Mouse (Mus musculus): Measurements from ENCODE around the gene Mcat.
"Not testable (repeated sequence)": the region's sequence is repeated elsewhere in the genome, so short reads cannot be mapped to it uniquely, and the experiment has no call there.

Mcat gene

DNA sequence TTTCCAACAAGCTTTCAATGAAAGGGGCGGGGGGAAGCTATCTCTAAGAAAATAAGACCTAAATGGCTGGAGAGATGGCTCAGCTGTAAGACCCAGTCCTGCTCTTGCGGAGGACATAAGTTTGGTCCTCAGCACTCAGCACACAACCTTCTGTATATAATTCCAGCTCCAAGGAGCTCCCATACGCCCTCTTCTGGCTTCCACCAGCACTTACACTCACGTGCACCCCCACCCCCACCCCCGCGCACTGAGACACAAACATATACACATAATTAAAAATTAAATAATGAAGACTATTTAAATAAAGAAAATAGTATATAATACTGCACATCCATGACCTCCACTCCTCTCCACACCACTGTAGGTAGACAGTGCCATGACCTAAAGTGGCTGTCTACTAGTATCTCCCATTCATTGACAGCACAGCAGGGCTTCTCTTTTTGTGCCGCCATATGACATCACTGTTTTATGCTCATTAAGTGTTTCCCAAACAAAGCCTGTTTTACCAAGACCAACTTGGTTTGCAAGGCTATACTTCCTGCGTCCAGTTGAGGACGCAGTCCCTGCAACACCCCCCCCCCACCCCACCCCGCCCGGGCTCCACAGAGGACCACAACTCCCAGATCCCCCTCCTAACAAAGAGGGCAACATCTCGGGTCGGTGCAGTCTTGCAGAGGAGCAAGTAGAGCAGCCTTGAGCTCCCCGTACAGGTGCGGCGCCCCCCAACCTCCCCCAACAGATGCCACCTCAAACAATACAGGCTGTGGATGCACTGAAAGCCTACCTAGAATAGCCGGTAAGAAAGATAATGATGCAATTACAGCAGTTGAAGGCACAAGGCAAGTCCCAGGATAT lies 53.4 kb downstream of the Mcat start:
- no peak for DNase-seq (ENCODE audit: low spot score)

DNA sequence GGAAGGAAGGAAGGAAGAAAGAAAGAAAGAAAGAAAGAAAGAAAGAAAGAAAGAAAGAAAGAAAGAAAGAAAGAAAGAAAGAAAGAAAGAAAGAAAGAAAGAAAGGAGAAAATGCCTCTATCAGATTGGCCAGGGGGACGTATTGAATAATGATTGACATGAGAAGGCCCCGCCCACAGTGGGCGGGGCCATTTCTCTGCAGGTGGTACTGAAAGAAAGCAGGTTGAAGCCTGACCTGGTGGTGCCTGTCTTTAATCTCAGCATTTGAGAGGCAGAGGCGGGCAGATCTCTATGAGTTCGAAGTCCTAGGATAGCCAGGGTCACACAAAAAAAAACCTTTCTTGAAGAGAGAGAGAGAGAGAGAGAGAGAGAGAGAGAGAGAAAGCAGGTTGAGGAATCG lies 62.1 kb downstream of the Mcat start:
- DNase-seq (ENCODE audit: low spot score): not testable (repeated sequence)

GRCm38 (mm10) chr15:83500352-83500751 lies 63.2 kb downstream of the Mcat start:
- DNase-seq (ENCODE audit: low spot score): no peak

DNA sequence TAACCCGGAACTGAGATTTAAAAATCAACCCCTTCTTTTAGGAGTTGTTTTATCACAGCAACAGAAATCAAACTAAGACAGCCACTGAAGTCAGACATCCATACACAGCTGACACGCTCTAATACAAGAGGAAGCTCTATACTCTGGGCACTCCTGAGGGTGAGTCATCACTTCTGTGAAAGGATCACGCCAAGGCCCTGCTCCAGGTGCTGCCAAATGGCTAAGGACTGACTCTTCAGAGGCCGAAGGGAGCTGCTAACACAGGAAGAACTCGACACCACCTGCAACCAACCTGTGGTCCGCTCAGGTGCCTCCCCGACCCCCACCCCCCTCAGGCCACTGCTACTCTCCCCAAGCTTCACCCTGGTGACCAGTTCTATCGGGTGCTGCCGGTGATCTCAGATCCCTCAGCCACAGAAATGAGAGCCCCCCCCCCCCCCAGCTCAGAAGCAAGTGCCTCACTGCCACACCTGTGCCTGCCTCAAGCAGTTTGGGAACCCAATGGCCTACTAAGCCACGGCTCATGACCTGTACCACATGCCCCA lies 64.3 kb downstream of the Mcat start:
- no peak for DNase-seq (ENCODE audit: low spot score)

GRCm38 (mm10) chr15:83497299-83497698 lies 66.3 kb downstream of the Mcat start:
- DNase-seq (ENCODE audit: low spot score): no peak

Measured in ovary, postnatal 36 days (tissue).